Mouse (Mus musculus): Measurements from ENCODE around the gene Nostrin. TPM values are rescaled to one million over a fixed set of nuclear protein-coding genes. Genes with fewer than 3 reads are reported as not detected.

The Nostrin gene
- polyA plus RNA-seq, 1 experiment from 2014 or later: 3.8 TPM

DNA sequence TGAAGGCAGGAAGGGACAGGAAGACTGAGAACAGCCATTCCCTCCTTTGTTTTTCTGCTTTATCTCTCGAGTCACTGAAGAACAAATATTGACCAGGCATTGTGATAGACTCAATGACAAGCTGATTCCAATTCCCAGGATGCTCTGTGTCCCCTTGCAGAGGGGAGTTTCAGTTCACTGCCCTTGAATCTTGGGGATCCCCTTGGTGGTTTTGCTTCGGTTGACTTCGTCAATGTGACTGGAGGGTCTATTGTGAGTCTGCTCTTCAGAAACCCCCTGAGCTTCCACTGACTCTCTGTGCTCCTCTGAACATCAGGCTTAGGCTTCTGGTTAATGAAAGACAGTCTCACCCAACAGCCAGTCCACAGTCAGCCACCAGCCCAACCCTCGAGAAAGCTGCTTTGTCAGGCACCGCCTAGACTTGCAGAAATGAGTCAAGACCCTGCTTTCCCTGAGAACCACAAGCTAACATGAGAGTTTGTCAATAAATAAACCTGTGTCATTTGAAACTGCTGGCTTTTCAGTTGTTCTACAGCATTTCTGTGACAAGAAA, 3.0 kb upstream of the Nostrin start:
- no peak for DNase-seq (ENCODE audit: low spot score)
- WGBS: 35% methylated on average over 5 of the region's 5 CpGs
- H3K27me3 ChIP-seq (ENCODE audit: insufficient read depth, poor library complexity, severe bottlenecking): no peaks in the 10 kb centered on the region
- no peaks in the 10 kb centered on the region for H3K9me3 ChIP-seq
- H3K27ac ChIP-seq: 0 out of 2 replicates have a peak overlapping the region, but pooled peaks have one; percentile 42
- H3K4me3 ChIP-seq: no peak overlapping the region
- H3K4me1 ChIP-seq: peaks cover 39% of the 10 kb centered on the region
- no peaks in the 10 kb centered on the region for H3K36me3 ChIP-seq

DNA sequence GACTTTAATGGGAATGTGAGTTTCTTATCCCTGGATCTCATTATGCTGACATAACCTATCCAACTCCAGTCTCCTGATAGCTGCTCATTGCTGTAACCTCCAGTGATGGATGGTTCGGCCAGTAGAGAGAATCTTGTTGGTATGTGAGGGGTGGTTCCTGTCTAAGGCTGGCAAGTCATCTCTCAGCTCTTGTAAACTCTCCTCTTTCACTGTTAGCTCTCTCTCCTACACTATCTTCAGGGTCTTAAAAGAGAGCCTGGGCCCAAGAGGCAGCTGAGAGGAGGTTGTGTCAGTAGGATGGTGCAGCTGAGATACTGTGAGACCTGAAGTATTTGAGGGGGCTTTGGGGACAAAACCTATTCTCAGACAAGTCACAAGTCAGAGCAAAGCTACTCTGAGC, 1.4 kb upstream of the Nostrin start:
- no peaks in the 10 kb centered on the region for H3K9me3 ChIP-seq
- peaks cover 35% of the 10 kb centered on the region for H3K4me1 ChIP-seq
- H3K4me3 ChIP-seq: no peak overlapping the region
- WGBS: 47% methylated on average over 1 of the region's 1 CpGs
- no peaks in the 10 kb centered on the region for H3K36me3 ChIP-seq
- DNase-seq (ENCODE audit: low spot score): peak; percentile 33
- no peaks in the 10 kb centered on the region for H3K27me3 ChIP-seq (ENCODE audit: insufficient read depth, poor library complexity, severe bottlenecking)
- H3K27ac ChIP-seq: no peak overlapping the region

DNA sequence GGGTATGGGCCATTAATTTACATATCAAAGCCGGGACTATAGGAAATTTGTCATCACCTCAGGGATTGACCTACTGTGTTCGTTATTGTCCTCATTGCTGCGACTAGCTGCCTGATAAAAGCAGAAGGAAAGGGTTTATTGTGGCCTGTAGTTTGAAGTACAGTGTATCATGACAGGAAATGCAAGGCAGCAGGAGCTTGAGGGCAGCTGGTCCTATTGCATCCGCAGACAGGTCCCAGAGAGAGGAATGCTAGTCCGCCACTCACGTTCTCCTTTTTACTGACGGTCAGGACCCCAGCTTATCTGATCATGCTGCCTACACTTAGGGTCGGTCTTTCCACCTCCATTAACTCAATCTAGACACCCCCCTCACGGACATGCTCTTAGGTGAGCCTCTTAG, 663 bp upstream of the Nostrin start:
- Histone ChIP-seq H3K36me3 (no peaks in the 10 kb centered on the region), H3K27ac (peak overlapping the region; percentile 3; the same call in 1 of the 2 replicates), H3K9me3 (no peaks in the 10 kb centered on the region), H3K4me1 (peaks cover 27% of the 10 kb centered on the region), H3K4me3 (no peak overlapping the region), H3K27me3 (ENCODE audit: insufficient read depth, poor library complexity, severe bottlenecking) (no peaks in the 10 kb centered on the region)
- 48% methylated on average over 9 of the region's 9 CpGs for WGBS
- no peak for DNase-seq (ENCODE audit: low spot score)

DNA sequence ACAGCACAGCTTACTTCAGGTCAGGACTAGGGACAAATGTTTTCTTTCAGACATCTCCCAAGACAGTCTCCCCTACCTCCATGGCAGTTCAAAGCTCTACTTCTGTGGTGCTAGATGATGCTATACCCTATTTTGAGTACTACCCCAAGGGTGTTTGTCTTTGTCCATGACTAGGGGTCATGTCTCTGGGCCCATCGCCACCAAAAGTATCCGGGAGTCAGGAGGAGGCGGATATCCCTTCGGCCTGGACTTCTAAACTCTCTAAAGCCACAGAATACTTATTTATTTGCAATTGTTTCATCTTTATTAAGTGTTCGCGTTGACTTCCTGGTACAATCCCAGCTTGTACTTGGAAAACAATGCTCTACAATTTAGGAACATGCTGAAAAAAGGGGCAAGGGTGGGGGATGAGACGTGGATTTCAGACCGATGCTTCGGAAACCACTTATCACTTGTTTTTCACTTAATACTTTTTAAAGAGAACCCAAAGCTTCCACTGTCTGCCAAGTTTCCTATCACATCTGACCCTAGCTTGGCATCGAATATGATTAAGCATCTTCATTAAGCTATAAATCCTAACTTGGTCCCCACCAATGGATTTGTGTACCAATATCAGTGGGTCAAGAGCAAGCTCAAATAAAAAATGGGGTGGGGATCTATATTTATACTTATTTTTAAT, 1.9 kb downstream of the Nostrin start:
- Histone ChIP-seq H3K36me3 (no peaks in the 10 kb centered on the region), H3K4me3 (no peak overlapping the region), H3K9me3 (no peaks in the 10 kb centered on the region), H3K27ac (no peak overlapping the region), H3K27me3 (ENCODE audit: insufficient read depth, poor library complexity, severe bottlenecking) (no peaks in the 10 kb centered on the region), H3K4me1 (peaks cover 20% of the 10 kb centered on the region)
- DNase-seq (ENCODE audit: low spot score): peak; percentile 31
- WGBS: 90% methylated on average over 10 of the region's 10 CpGs

DNA sequence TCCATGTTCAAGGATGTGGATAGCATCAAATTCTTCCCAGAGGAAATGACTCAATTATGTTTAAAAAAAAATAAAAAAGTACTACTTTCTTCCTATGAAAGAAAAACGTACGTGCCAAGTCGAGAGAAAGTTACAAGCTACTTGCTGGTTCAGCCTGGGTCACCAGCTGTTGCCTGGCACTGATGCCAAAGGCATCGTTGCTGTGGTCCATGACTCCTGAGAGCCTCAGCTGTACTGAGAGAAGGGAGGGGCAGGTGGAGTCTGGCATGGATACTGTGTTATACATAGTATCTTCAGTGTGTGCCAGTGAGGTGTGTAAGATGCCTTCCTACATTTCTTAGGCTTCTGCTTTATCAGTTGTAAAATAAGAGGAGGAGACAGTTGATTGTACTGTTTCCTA, 3.2 kb downstream of the Nostrin start:
- H3K4me3 ChIP-seq: no peak overlapping the region
- DNase-seq (ENCODE audit: low spot score): peak; percentile 11
- no peaks in the 10 kb centered on the region for H3K36me3 ChIP-seq
- H3K27ac ChIP-seq: no peak overlapping the region
- peaks cover 18% of the 10 kb centered on the region for H3K4me1 ChIP-seq
- H3K27me3 ChIP-seq (ENCODE audit: insufficient read depth, poor library complexity, severe bottlenecking): no peaks in the 10 kb centered on the region
- H3K9me3 ChIP-seq: no peaks in the 10 kb centered on the region
- WGBS: 85% methylated on average over 4 of the region's 4 CpGs

DNA sequence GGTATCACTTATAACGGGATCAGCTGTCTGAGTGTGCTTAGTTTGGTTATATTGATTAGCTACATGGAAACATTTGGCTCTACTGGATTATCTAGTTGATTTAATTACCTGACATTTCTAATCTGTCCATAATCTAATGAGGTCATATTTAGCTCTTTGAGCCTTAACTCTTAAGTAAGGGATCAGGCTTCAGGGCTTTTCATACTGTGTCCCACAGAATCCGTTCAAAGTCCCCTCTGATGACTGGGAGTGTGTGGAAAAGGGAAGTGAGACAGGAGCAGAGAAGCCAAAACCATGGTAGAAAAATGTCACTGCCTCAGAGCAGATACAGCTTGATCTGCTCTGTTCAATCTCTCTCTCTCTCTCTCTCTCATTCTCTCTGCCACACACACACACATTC, 4.6 kb downstream of the Nostrin start:
- DNase-seq (ENCODE audit: low spot score): peak; percentile 43
- no peaks in the 10 kb centered on the region for H3K27me3 ChIP-seq (ENCODE audit: insufficient read depth, poor library complexity, severe bottlenecking)
- H3K4me3 ChIP-seq: no peak overlapping the region
- no peak overlapping the region for H3K27ac ChIP-seq
- H3K9me3 ChIP-seq: no peaks in the 10 kb centered on the region
- 63% methylated on average over 2 of the region's 2 CpGs for WGBS
- peaks cover 13% of the 10 kb centered on the region for H3K4me1 ChIP-seq
- no peaks in the 10 kb centered on the region for H3K36me3 ChIP-seq

DNA sequence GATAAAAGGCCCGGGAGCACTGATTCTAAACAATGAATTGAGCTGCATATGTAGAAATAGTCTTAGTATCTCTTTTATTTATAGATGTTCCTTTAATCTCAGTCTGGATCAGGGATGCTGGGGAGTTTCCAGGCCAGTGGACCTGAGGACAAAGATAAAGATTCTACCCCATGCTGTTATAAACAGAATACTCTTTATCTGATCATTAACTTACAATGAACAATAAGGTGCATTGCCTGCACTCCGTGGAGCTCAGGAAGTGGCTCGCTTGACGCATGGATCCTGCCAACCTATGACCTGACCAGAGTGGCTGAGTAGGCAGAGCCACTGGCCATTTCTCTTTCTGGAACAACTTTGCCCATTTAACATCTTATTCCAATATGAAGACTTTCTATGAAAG, 5.2 kb downstream of the Nostrin start:
- Histone ChIP-seq H3K4me1 (peaks cover 7% of the 10 kb centered on the region), H3K4me3 (no peak overlapping the region), H3K9me3 (no peaks in the 10 kb centered on the region), H3K36me3 (no peaks in the 10 kb centered on the region), H3K27ac (no peak overlapping the region), H3K27me3 (ENCODE audit: insufficient read depth, poor library complexity, severe bottlenecking) (no peaks in the 10 kb centered on the region)
- DNase-seq (ENCODE audit: low spot score): no peak
- 63% methylated on average over 4 of the region's 4 CpGs for WGBS

DNA sequence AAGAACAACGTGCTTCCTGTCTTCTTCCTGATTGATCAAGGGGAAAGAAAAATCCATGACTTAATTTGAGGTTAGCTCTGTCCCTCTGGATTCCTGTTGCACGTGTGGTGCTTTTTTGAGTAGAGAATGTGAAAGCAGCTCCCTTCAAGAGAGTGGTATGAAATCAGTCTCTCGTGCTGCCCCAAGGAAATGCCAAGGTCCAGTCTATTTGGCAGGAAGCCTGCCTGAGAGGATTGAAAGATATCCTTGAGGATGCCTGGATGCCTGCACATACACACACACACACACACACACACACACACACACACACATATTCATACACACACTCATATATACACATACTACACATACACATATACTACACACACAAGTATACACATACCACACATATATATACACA, 13.1 kb downstream of the Nostrin start:
- Histone ChIP-seq H3K36me3 (no peaks in the 10 kb centered on the region), H3K4me3 (no peak overlapping the region), H3K9me3 (no peaks in the 10 kb centered on the region), H3K27ac (no peak overlapping the region), H3K4me1 (no peaks in the 10 kb centered on the region), H3K27me3 (ENCODE audit: insufficient read depth, poor library complexity, severe bottlenecking) (no peaks in the 10 kb centered on the region)
- no peak for DNase-seq (ENCODE audit: low spot score)
- WGBS: 71% methylated on average over 3 of the region's 3 CpGs

DNA sequence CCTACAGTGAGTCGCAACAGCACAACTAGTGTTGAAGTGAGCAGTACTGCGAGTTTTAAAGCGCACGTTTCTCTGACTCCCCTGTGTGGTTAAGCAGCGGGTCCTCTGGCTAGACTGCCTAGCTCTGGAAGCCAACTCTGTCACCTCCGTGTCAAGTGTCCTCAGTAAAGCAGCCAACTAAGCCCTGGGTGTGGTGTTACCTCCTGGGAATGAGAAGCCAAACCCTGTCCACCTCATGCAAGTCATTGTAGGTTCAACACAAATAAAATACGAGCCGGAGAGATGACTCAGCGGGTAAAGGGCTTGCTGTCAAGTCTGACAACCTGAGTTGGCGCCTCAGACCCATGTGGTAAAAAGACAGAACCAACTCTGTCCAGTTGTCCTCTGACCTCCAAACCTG, 13.6 kb downstream of the Nostrin start:
- WGBS: 85% methylated on average over 10 of the region's 10 CpGs
- Histone ChIP-seq H3K4me1 (no peaks in the 10 kb centered on the region), H3K36me3 (no peaks in the 10 kb centered on the region), H3K27ac (no peak overlapping the region), H3K9me3 (no peaks in the 10 kb centered on the region), H3K27me3 (ENCODE audit: insufficient read depth, poor library complexity, severe bottlenecking) (no peaks in the 10 kb centered on the region), H3K4me3 (no peak overlapping the region)
- DNase-seq (ENCODE audit: low spot score): peak; percentile 73

DNA sequence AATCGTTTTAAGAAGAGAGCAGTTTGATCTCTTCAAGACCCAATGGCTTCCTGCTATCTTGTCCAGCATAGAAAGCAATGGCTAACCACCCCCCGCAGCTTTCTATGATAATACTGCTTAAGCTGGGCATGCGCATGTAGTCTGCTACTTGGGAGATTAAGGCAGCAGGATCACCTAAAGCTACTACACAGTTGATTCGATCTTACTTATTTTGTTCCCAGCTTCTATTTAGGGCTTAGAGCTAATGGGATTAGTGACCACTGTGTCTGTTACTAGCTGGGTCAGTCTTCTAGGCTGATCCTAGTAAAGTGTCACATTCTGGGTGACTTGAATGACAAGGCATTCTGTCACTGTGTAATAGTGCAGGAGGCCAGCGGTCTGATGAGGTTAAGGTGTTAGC, 15.2 kb downstream of the Nostrin start:
- Histone ChIP-seq H3K27me3 (ENCODE audit: insufficient read depth, poor library complexity, severe bottlenecking) (no peaks in the 10 kb centered on the region), H3K9me3 (no peaks in the 10 kb centered on the region), H3K4me1 (peaks cover under 1% of the 10 kb centered on the region; the same call in 1 of the 2 replicates), H3K4me3 (no peak overlapping the region), H3K27ac (no peak overlapping the region), H3K36me3 (no peaks in the 10 kb centered on the region)
- no peak for DNase-seq (ENCODE audit: low spot score)
- WGBS: 61% methylated on average over 5 of the region's 5 CpGs

DNA sequence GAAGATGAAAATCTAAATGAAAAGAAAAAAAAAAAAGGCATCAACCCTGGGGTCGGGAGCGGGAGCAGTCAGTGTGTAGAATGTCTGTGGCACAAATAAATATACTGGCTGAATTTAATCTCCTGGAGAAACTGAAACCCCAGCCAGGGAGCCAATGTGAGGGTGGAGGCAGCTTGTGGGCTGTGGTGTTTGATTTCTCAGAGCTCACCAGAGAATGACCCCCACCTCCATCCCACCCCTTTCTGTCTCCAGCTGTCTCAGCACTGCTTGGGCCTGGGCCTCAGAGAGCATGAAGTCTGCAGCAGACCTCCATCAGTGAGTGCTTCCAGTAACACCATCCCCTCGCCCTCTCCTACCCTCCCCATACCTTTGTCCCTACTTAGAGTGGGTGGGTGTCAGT, 20.3 kb downstream of the Nostrin start:
- Histone ChIP-seq H3K27me3 (ENCODE audit: insufficient read depth, poor library complexity, severe bottlenecking) (no peaks in the 10 kb centered on the region), H3K27ac (no peak overlapping the region), H3K4me3 (no peak overlapping the region), H3K9me3 (no peaks in the 10 kb centered on the region), H3K4me1 (peaks cover 4% of the 10 kb centered on the region; the same call in 1 of the 2 replicates), H3K36me3 (no peaks in the 10 kb centered on the region)
- DNase-seq (ENCODE audit: low spot score): peak; percentile 52
- WGBS: 54% methylated on average over 3 of the region's 3 CpGs

DNA sequence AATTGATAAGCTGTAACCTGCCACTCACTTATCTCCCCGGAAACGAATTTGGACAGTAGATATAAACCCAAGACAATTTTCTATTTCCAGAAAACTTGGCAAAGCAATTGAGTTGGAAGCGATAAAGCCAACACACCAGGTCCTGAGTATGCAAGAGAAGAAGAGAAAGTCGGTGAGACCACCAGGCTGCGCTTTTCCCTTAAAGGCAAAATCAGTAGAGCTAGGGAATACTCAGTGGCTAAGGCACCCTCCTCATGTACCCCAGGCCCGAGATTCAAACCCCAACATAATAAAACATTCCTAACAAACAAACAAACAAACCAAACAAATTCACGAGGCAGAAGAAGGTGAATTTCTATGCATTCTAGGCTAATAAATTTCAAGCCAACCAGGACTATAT, 20.7 kb downstream of the Nostrin start:
- DNase-seq (ENCODE audit: low spot score): peak; percentile 48
- no peaks in the 10 kb centered on the region for H3K27me3 ChIP-seq (ENCODE audit: insufficient read depth, poor library complexity, severe bottlenecking)
- H3K9me3 ChIP-seq: no peaks in the 10 kb centered on the region
- H3K4me1 ChIP-seq: peaks cover 4% of the 10 kb centered on the region; the same call in 1 of the 2 replicates
- no peak overlapping the region for H3K4me3 ChIP-seq
- H3K27ac ChIP-seq: no peak overlapping the region
- WGBS: 55% methylated on average over 7 of the region's 7 CpGs
- no peaks in the 10 kb centered on the region for H3K36me3 ChIP-seq

DNA sequence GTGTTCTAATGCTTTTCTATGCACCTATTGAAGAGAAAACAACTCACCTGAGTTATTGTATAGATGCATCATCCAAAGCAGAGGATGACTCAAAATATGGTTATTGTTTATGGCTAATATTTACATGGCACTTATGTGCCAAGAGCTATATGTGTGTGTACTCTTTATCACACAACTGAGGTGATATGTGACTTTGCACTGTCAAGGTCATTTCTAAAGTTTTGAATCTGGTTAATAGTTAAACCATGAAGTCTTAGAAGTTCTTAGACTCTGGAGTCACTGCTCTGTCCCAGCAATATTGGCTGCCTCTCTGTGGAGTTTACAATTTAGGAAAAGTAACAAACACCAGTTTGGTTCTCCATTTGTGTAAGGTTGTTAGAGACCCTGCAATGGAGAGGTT, 23.3 kb downstream of the Nostrin start:
- Histone ChIP-seq H3K4me3 (no peak overlapping the region), H3K36me3 (no peaks in the 10 kb centered on the region)
- DNase-seq (ENCODE audit: low spot score): no peak

More for the DNA sequence above, 23.3 kb downstream of the Nostrin start:
- H3K4me1 ChIP-seq: peaks cover 16% of the 10 kb centered on the region
- no peaks in the 10 kb centered on the region for H3K27me3 ChIP-seq (ENCODE audit: insufficient read depth, poor library complexity, severe bottlenecking)
- H3K27ac ChIP-seq: no peak overlapping the region
- H3K9me3 ChIP-seq: no peaks in the 10 kb centered on the region

Measured in heart, embryonic 10.5 days (tissue).